Mouse (Mus musculus) midbrain, embryonic 13.5 days (tissue): Measurements from ENCODE around the gene Gm1140. TPM values are rescaled to one million over a fixed set of nuclear protein-coding genes. Genes with fewer than 3 reads are reported as not detected.
"Not testable (repeated sequence)": the region's sequence is repeated elsewhere in the genome, so short reads cannot be mapped to it uniquely, and the experiment has no call there.

Experiments used
- ATAC-seq: fragments of 200-750 bp; cut with Nextera tagmentation; 2 replicates; pipeline ENCODE4 v1.8.0; 2017; ENCODE audit warnings: mild to moderate bottlenecking, moderate TSS enrichment, moderate library complexity
- H3K27ac ChIP-seq: fragments of 300-500 bp; sonication (generic); 2 replicates; pipeline ENCODE4 v1.5.1; 2015; ENCODE audit warnings: inconsistent platforms, mild to moderate bottlenecking, moderate library complexity
- H3K27me3 ChIP-seq: fragments of 300-500 bp; sonication (generic); 2 replicates; pipeline ENCODE4 v1.6.1; 2015; ENCODE audit warnings: mild to moderate bottlenecking, inconsistent platforms
- H3K36me3 ChIP-seq: fragments of 300-500 bp; sonication (generic); 2 replicates; pipeline ENCODE4 v1.6.1; 2015; ENCODE audit warnings: mild to moderate bottlenecking, inconsistent platforms
- H3K4me1 ChIP-seq: fragments of 300-500 bp; sonication (generic); replicated peaks from 2 replicates; pipeline ENCODE4 v1.6.1; 2015; ENCODE audit warnings: inconsistent platforms
- H3K4me2 ChIP-seq: fragments of 300-500 bp; sonication (generic); replicated peaks from 2 replicates; pipeline ENCODE4 v1.6.1; 2015; ENCODE audit warnings: moderate library complexity, mild to moderate bottlenecking, inconsistent platforms
- H3K4me3 ChIP-seq: fragments of 300-500 bp; sonication (generic); replicated peaks from 2 replicates; pipeline ENCODE4 v1.5.1; 2015; ENCODE audit warnings: mild to moderate bottlenecking, inconsistent platforms
- H3K9ac ChIP-seq: fragments of 300-500 bp; sonication (generic); replicated peaks from 2 replicates; pipeline ENCODE4 v1.6.1; 2015; ENCODE audit warnings: mild to moderate bottlenecking, inconsistent platforms
- H3K9me3 ChIP-seq: fragments of 300-500 bp; sonication (generic); 2 replicates; pipeline ENCODE4 v1.6.1; 2016; ENCODE audit warnings: mild to moderate bottlenecking, inconsistent platforms
- WGBS: fragments of 180-500 bp; shearing (Covaris S2); methylation state at CpG from one replicate; pipeline ENCODE4 v1.1.7; 2015; 5-methylcytosine and 5-hydroxymethylcytosine counted together
- polyA plus RNA-seq: library from polyadenylated mRNA; unstranded; fragments of >200 nt; fragmentation: Nextera tagmentation; extraction: Ambion mirVana; gene quantifications from 2 replicates; pipeline ENCODE4 v1.2.1, GENCODE M21; 2015

Gene Gm1140
- polyA plus RNA-seq: not detected in 2 replicates

GRCm38 (mm10) chrX:67693462-67693861 is at the start of gene Gm1140:
Gm1140 (minus strand) TSS chrX:67693562.
- H3K4me3 ChIP-seq, ATAC-seq, H3K36me3 ChIP-seq, H3K4me1 ChIP-seq, H3K27ac ChIP-seq, H3K27me3 ChIP-seq, H3K9me3 ChIP-seq, H3K9ac ChIP-seq, H3K4me2 ChIP-seq: not testable (repeated sequence)
- WGBS: 73% methylated on average over 4 of the region's 11 CpGs

- 92% methylated on average over 5 of the region's 10 CpGs for WGBS
- not testable (repeated sequence) for H3K27me3 ChIP-seq, H3K4me2 ChIP-seq, H3K4me3 ChIP-seq, ATAC-seq, H3K27ac ChIP-seq, H3K9ac ChIP-seq, H3K9me3 ChIP-seq, H3K4me1 ChIP-seq, H3K36me3 ChIP-seq
These were observed 2.0 kb upstream of the Gm1140 start, which contains the start of gene Gm14692 for GRCm38 (mm10) chrX:67695398-67695797. Gm14692 (plus strand) TSS chrX:67695698.

Other genes starting within 250 kb of the Gm1140 start
- not detected in 2 replicates for gene Gm14692, start 2.1 kb upstream of the Gm1140 start, polyA plus RNA-seq
- gene 4933436I01Rik, start 227.9 kb upstream of the Gm1140 start, polyA plus RNA-seq: not detected in 2 replicates